Comparison of ENCODE assay signal across 25 mouse cellular contexts in the genomic region with DNA sequence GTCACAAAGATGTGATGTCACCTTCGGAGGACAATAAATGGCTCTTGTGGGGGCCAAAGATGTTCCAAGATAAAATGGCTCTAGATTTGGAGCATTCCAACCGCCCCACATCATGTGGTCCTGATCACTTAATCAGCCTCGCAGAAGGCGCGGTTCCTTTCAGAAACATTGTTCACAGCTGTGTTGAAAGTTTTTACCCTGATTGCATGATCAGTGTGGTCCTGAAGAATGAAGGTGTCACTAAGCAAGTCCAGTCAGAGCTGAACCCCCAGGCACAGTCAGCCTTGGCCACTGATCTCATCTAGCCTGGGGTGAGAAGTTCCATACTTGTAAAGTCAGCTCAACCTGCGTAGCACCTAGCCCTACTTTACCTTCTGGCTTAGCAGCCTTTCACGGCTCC. TPM values are rescaled to one million over a fixed set of nuclear protein-coding genes. Genes with fewer than 3 reads are reported as not detected.
"Had no signal": no experiment of that assay in that cellular context is flagged by ENCODE, and none has a peak within 500 bp of the region (broad histone marks: within the 10 kb centered on the region; RNA-seq: fewer than 3 reads in every experiment).

No protein-coding gene starts in this region.

- H3K27me3 ChIP-seq: limb, embryonic 13.5 days; liver, embryonic 12.5 days; liver, embryonic 15.5 days; lung, embryonic 15.5 days; neural tube, embryonic 12.5 days; neural tube, embryonic 15.5 days had no signal

- H3K27ac ChIP-seq: kidney, postnatal 0 days; layer of hippocampus, adult 2 months; limb, embryonic 10.5 days; limb, embryonic 13.5 days; liver, embryonic 12.5 days; liver, embryonic 15.5 days; lung, embryonic 15.5 days; neural tube, embryonic 12.5 days; neural tube, embryonic 15.5 days; stomach, postnatal 0 days had no signal

- H3K36me3 ChIP-seq: liver, embryonic 15.5 days had no signal

- DNase-seq: kidney, postnatal 25 days; layer of hippocampus, adult 9-11 months; liver; lung, adult 18-20 months; lung, postnatal 10 days; lung, postnatal 36 days; midbrain, embryonic 14.5 days; right cerebral cortex, adult 18-20 months; right cerebral cortex, postnatal 14 days; right cerebral cortex, postnatal 4 days; thymus, adult 2 months; thymus, postnatal 14 days; thymus, postnatal 4 days had no signal

- H3K4me2 ChIP-seq: limb, embryonic 13.5 days; liver, embryonic 12.5 days; liver, embryonic 15.5 days; lung, embryonic 15.5 days; midbrain, embryonic 11.5 days; neural tube, embryonic 12.5 days; neural tube, embryonic 15.5 days had no signal

- H3K4me3 ChIP-seq: layer of hippocampus, adult 2 months; limb, embryonic 10.5 days; limb, embryonic 13.5 days; liver, embryonic 12.5 days; liver, embryonic 15.5 days; lung, embryonic 15.5 days; neural tube, embryonic 12.5 days; neural tube, embryonic 15.5 days had no signal

RNA-seq across cellular contexts. Expression of a gene that starts 8.7 kb away (rescaled TPM):
- polyA plus RNA-seq: limb, embryonic 10.5 days; limb, embryonic 13.5 days; liver, embryonic 12.5 days; midbrain, embryonic 11.5 days; midbrain, embryonic 14.5 days; neural tube, embryonic 12.5 days; neural tube, embryonic 15.5 days; stomach, embryonic 14.5 days had no signal
